Mouse (Mus musculus): ENCODE measurements at regions not wholly inside any gene's neighbourhood (a gene's known extent, or its start where the extent isn't known, plus 50 kb on each side); places are given as distances from the start of the nearest gene placed in this dataset.

- no peak for DNase-seq
Observed at GRCm38 (mm10) chr3:119892533-119893164, 108.4 kb upstream of the Ptbp2 start.

- peak in 1 of 2 experiments; percentile 2 for DNase-seq
Observed at GRCm38 (mm10) chr3:119890911-119891310, 106.6 kb upstream of the Ptbp2 start.

- DNase-seq, result no peak
Observed at GRCm38 (mm10) chr3:119888487-119888886, 104.2 kb upstream of the Ptbp2 start.

GRCm38 (mm10) chr3:119876395-119876794 is 92.1 kb upstream of the Ptbp2 start:
- no peak for DNase-seq

- no peak for DNase-seq
Observed at GRCm38 (mm10) chr3:119875061-119875460, 90.8 kb upstream of the Ptbp2 start.

GRCm38 (mm10) chr3:119862194-119862957 is 78.1 kb upstream of the Ptbp2 start:
- no peak for DNase-seq
